Mouse (Mus musculus) layer of hippocampus, adult 18-20 months (tissue): ENCODE measurements around the gene Fkrp. TPM values are rescaled to one million over a fixed set of nuclear protein-coding genes. Genes with fewer than 3 reads are reported as not detected.

Experiments
- DNase-seq, 2 experiments: peaks; one replicate each; pipeline ENCODE4 v3.0.0; 2022; ENCODE audit warnings: low spot score in 2 of 2
- total RNA-seq, 2 experiments: library from RNA; stranded (reverse); gene quantifications; 2 replicates each; pipeline ENCODE4 v1.2.3; 2021

Gene Fkrp
- total RNA-seq, 2 experiments from 2014 or later = 46.7 to 46.9 TPM

- no peak for DNase-seq
These were observed 21.6 kb upstream of the Fkrp start for GRCm38 (mm10) chr7:16837916-16838803.

GRCm38 (mm10) chr7:16830449-16830848, 13.9 kb upstream of the Fkrp start:
- DNase-seq = no peak

- DNase-seq = no peak
These were observed 10.7 kb upstream of the Fkrp start for GRCm38 (mm10) chr7:16827274-16827673.

- no peak for DNase-seq
These were observed 10.0 kb upstream of the Fkrp start for GRCm38 (mm10) chr7:16826571-16826970.

GRCm38 (mm10) chr7:16825785-16826184, 9.3 kb upstream of the Fkrp start:
- no peak for DNase-seq

- DNase-seq = peak; percentile 68 to 75
These were observed 7.2 kb upstream of the Fkrp start for GRCm38 (mm10) chr7:16823734-16824133.

- peak; percentile 86 to 92 for DNase-seq
These were observed 5.2 kb upstream of the Fkrp start for GRCm38 (mm10) chr7:16821669-16822101.

- DNase-seq = no peak
These were observed 4.6 kb upstream of the Fkrp start for GRCm38 (mm10) chr7:16821091-16821490.

- no peak for DNase-seq
These were observed 3.8 kb upstream of the Fkrp start for GRCm38 (mm10) chr7:16820271-16820763.

- DNase-seq = no peak
These were observed 3.3 kb upstream of the Fkrp start for GRCm38 (mm10) chr7:16819794-16820193.

GRCm38 (mm10) chr7:16817693-16818092, 1.2 kb upstream of the Fkrp start:
- peak in 1 of 2 experiments; percentile 81 for DNase-seq

- peak; percentile 73 to 83 for DNase-seq
These were observed 456 bp downstream of the Fkrp start for GRCm38 (mm10) chr7:16816078-16816474.

GRCm38 (mm10) chr7:16815351-16815941, 1.1 kb downstream of the Fkrp start, which contains the start of gene Strn4:
Strn4 (plus strand) TSS chr7:16815889.
- DNase-seq = peak in 1 of 2 experiments; percentile 52

GRCm38 (mm10) chr7:16812505-16812904, 4.0 kb downstream of the Fkrp start:
- no peak for DNase-seq

- DNase-seq = no peak
These were observed 4.9 kb downstream of the Fkrp start for GRCm38 (mm10) chr7:16811649-16812070.

- DNase-seq = peak in 1 of 2 experiments; percentile 57
These were observed 5.4 kb downstream of the Fkrp start for GRCm38 (mm10) chr7:16810920-16811648.

GRCm38 (mm10) chr7:16810399-16810919, 6.1 kb downstream of the Fkrp start:
- no peak for DNase-seq

- peak in 1 of 2 experiments; percentile 90 for DNase-seq
These were observed 6.8 kb downstream of the Fkrp start for GRCm38 (mm10) chr7:16809739-16810138.

GRCm38 (mm10) chr7:16808647-16809046, 7.9 kb downstream of the Fkrp start:
- no peak for DNase-seq

GRCm38 (mm10) chr7:16807936-16808335, 8.6 kb downstream of the Fkrp start:
- no peak for DNase-seq

GRCm38 (mm10) chr7:16804409-16805028, 12.0 kb downstream of the Fkrp start:
- DNase-seq = no peak
